Mouse (Mus musculus) hindbrain, postnatal 0 days (tissue): ENCODE data around the gene Olfr20. TPM values are rescaled to one million over a fixed set of nuclear protein-coding genes. Genes with fewer than 3 reads are reported as not detected.
"Not testable (repeated sequence)": the region's sequence is repeated elsewhere in the genome, so short reads cannot be mapped to it uniquely, and the experiment has no call there.

ENCODE experiments used
- ATAC-seq: fragments of 200-750 bp; cut with Nextera tagmentation; 2 replicates; pipeline ENCODE4 v1.8.0; 2017; ENCODE audit warnings: mild to moderate bottlenecking, moderate TSS enrichment, moderate library complexity
- DNase-seq: peaks from one replicate; pipeline ENCODE4 v3.0.0-alpha.2; 2015; ENCODE audit warnings: low spot score
- H3K27ac ChIP-seq: fragments of 300-500 bp; sonication (generic); 2 replicates; pipeline ENCODE4 v1.5.1; 2014; ENCODE audit warnings: mild to moderate bottlenecking
- H3K27me3 ChIP-seq: fragments of 300-500 bp; sonication (generic); 2 replicates; pipeline ENCODE4 v1.6.1; 2014; ENCODE audit warnings: low read length, mixed read lengths; ENCODE audit not compliant: insufficient read depth
- H3K36me3 ChIP-seq: fragments of 300-500 bp; sonication (generic); 2 replicates; pipeline ENCODE4 v1.6.1; 2014; ENCODE audit warnings: low read length, mixed read lengths; ENCODE audit not compliant: insufficient read depth
- H3K4me1 ChIP-seq: fragments of 300-500 bp; sonication (generic); 2 replicates; pipeline ENCODE4 v1.6.1; 2014; ENCODE audit warnings: antibody characterized with exemption, low read length, mixed read lengths; ENCODE audit not compliant: insufficient read depth
- H3K4me2 ChIP-seq: fragments of 300-500 bp; sonication (generic); 2 replicates; pipeline ENCODE4 v1.6.1; 2014; ENCODE audit warnings: low read depth, mild to moderate bottlenecking, low read length, moderate library complexity, mixed read lengths
- H3K4me3 ChIP-seq: fragments of 300-500 bp; sonication (generic); 2 replicates; pipeline ENCODE4 v1.5.1; 2014; ENCODE audit warnings: low read length
- H3K9ac ChIP-seq: fragments of 300-500 bp; sonication (generic); replicated peaks from 2 replicates; pipeline ENCODE4 v1.6.1; 2014; ENCODE audit warnings: mild to moderate bottlenecking, low read length, moderate library complexity, mixed read lengths
- H3K9me3 ChIP-seq: fragments of 300-500 bp; sonication (generic); 2 replicates; pipeline ENCODE4 v1.6.1; 2016; ENCODE audit warnings: low read length, mixed read lengths
- CTCF ChIP-seq: IDR thresholded peaks from 2 replicates; pipeline ENCODE4 v1.5.1; 2016; ENCODE audit warnings: antibody characterized with exemption, control low read depth, low read depth
- WGBS: fragments of 180-500 bp; shearing (Covaris S2); extraction: QIAGEN DNeasy Blood & Tissue Kit; methylation state at CpG from one replicate; pipeline ENCODE4 v1.1.7; 2014; 5-methylcytosine and 5-hydroxymethylcytosine counted together
- polyA plus RNA-seq: library from polyadenylated mRNA; unstranded; fragments of >200 nt; fragmentation: Nextera tagmentation; extraction: Ambion mirVana; gene quantifications from 2 replicates; pipeline ENCODE4 v1.2.1, GENCODE M21; 2015
- total RNA-seq: library from RNA; depleted of rRNA; stranded (reverse); fragments of >200 nt; gene quantifications from 2 replicates; pipeline ENCODE4 v1.2.3, GENCODE M21; 2014; rRNA removed

The Olfr20 gene
- not detected in 2 replicates for total RNA-seq
- polyA plus RNA-seq, result not detected in 2 replicates

DNA sequence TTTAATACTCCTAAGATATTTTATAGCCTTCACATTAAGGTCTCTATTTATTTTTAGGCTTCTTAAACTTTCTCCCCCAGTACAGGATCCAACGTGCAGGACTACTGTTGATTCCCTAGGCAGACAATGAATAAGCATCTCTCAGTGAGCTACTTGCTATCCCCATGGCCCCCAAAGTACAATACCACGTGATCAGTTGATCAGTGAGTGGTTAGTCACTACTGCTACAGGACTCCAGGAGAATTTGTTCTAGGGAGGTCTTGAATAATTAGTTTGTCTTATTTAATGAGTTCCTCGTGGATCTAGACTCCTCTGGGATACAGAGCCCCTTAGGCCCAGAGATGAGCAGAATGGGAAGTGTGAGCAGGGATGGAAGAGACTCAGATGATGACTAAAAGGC lies at the start of gene Olfr20:
TSS of gene Olfr20 (plus strand) at position 301 of the 400 bp plus-strand sequence.
- Histone ChIP-seq H3K4me1 (no peaks in the 10 kb centered on the region), H3K4me2 (no peak within 1 kb of the TSS), H3K4me3 (no peak within 1 kb of the TSS), H3K27me3 (no peaks in the 10 kb centered on the region), H3K36me3 (no peaks in the 10 kb centered on the region), H3K9ac (no peak within 1 kb of the TSS), H3K9me3 (no peaks in the 10 kb centered on the region), H3K27ac (no peak within 1 kb of the TSS)
- no peak for TF ChIP-seq CTCF
- ATAC-seq (no peak), DNase-seq (no peak)
- WGBS, result 51% methylated on average over 3 of the region's 3 CpGs

DNA sequence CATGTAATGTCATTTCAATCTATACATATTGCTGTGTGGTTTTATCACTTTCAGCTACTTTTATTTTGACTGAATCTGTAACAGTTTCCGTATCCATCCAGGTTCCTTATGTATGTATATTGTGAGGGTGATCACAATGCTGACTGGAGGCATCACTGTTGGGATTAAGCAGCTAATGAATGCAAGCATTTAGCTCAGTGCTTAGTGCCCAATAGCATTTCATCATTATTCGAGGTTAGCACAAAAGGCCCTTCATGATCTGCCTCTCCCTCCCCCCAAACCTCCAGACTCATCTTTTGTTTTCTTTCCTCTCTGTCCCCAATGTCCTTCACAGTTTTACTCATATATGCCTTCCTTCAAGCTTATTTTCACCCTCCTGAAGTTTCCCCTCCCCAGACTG lies 47.5 kb upstream of the Olfr20 start:
- Histone ChIP-seq H3K9ac (no peak overlapping the region), H3K9me3 (no peaks in the 10 kb centered on the region), H3K27me3 (no peaks in the 10 kb centered on the region), H3K4me3 (no peak overlapping the region), H3K4me2 (no peak overlapping the region), H3K36me3 (no peaks in the 10 kb centered on the region), H3K4me1 (no peaks in the 10 kb centered on the region), H3K27ac (no peak overlapping the region)
- 25% methylated on average over 2 of the region's 2 CpGs for whole genome bisulfite sequencing
- ATAC-seq, result no peak
- TF ChIP-seq CTCF, result no peak
- no peak for DNase-seq

GRCm38 (mm10) chr11:73315961-73316360 lies 34.6 kb upstream of the Olfr20 start:
- Histone ChIP-seq H3K9ac (no peak overlapping the region), H3K27me3 (no peaks in the 10 kb centered on the region), H3K27ac (no peak overlapping the region), H3K4me3 (no peak overlapping the region), H3K4me2 (no peak overlapping the region), H3K9me3 (no peaks in the 10 kb centered on the region), H3K36me3 (no peaks in the 10 kb centered on the region), H3K4me1 (no peaks in the 10 kb centered on the region)
- WGBS, result 42% methylated on average over 3 of the region's 3 CpGs
- no peak for ATAC-seq
- DNase-seq, result no peak
- TF ChIP-seq CTCF, result no peak

DNA sequence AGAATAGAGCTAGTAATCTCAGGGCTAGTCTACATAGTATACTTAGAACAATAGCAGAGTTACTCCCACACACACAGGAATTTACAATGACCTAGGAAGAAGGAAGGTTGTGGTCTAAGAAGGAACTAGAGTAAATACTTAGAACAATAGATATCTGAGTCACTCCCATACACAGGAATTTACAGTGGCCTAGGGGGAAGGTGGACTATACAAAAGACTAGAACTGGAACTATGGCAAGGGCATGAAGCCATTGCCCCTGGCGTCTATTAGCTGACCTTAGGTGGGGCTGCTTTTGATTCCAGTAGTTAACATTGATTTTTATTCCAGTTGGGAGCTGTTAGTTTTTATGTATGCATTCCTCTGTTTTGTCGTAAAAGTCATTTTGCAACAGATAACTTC lies 32.0 kb upstream of the Olfr20 start:
- not testable (repeated sequence) for H3K9ac ChIP-seq, H3K27ac ChIP-seq, H3K9me3 ChIP-seq, ATAC-seq, H3K27me3 ChIP-seq, H3K4me3 ChIP-seq, H3K36me3 ChIP-seq, H3K4me1 ChIP-seq, DNase-seq, H3K4me2 ChIP-seq
- 82% methylated on average over 2 of the region's 2 CpGs for WGBS

GRCm38 (mm10) chr11:73321064-73321463 lies 29.5 kb upstream of the Olfr20 start:
- ATAC-seq, H3K27me3 ChIP-seq, H3K36me3 ChIP-seq, H3K4me1 ChIP-seq, H3K4me3 ChIP-seq, H3K27ac ChIP-seq, DNase-seq, H3K9me3 ChIP-seq, H3K9ac ChIP-seq, H3K4me2 ChIP-seq: not testable (repeated sequence)
- 96% methylated on average over 13 of the region's 13 CpGs for WGBS

- DNase-seq, result no peak
Observed at GRCm38 (mm10) chr11:73323906-73324830, 26.4 kb upstream of the Olfr20 start.

DNA sequence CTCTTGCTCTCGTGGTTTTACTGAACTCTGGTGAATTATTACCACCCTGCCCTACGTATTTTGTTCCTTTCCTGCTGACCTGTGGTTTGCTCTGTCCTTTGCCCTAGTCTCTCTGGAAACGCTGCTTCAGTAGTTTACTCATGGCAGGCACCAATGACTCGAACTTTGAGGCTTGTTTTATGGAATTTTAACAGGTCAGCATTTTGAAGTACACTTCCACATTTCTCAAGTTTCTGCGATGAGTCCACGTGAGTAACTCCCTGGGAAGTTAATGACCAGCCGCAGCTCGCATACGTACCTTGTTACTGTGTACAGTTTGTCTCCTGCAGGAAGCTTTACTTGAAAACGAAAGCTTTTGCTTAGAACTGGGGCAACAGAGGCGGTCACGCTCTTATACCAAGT lies 24.1 kb upstream of the Olfr20 start:
- no peak overlapping the region for H3K4me2 ChIP-seq
- no peak overlapping the region for H3K4me3 ChIP-seq
- WGBS, result 50% methylated on average over 12 of the region's 12 CpGs
- H3K27me3 ChIP-seq, result no peaks in the 10 kb centered on the region
- no peaks in the 10 kb centered on the region for H3K36me3 ChIP-seq
- H3K27ac ChIP-seq, result peak overlapping the region; percentile 58; the same call in 1 of the 2 replicates
- H3K9me3 ChIP-seq, result no peaks in the 10 kb centered on the region
- no peak overlapping the region for H3K9ac ChIP-seq
- no peak for TF ChIP-seq CTCF
- ATAC-seq (no peak), DNase-seq (peak; percentile 13)
- no peaks in the 10 kb centered on the region for H3K4me1 ChIP-seq

More at GRCm38 (mm10) chr11:73323906-73324830, 26.4 kb upstream of the Olfr20 start:
- no peak overlapping the region for H3K27ac ChIP-seq
- no peaks in the 10 kb centered on the region for H3K9me3 ChIP-seq
- no peaks in the 10 kb centered on the region for H3K27me3 ChIP-seq
- WGBS, result 74% methylated on average over 9 of the region's 9 CpGs
- no peak overlapping the region for H3K4me3 ChIP-seq
- no peaks in the 10 kb centered on the region for H3K36me3 ChIP-seq
- no peak overlapping the region for H3K9ac ChIP-seq
- H3K4me1 ChIP-seq, result no peaks in the 10 kb centered on the region
- no peak for TF ChIP-seq CTCF
- no peak for ATAC-seq
- H3K4me2 ChIP-seq, result no peak overlapping the region
